Mouse (Mus musculus) midbrain, embryonic 16.5 days (tissue): ENCODE measurements at regions not wholly inside any gene's neighbourhood (a gene's known extent, or its start where the extent isn't known, plus 50 kb on each side); places are given as distances from the start of the nearest gene placed in this dataset.
A peak's percentile ranks its signal among the peaks of the same experiment; 100 is the strongest.

Source experiments
- ATAC-seq: fragments of 200-750 bp; cut with Nextera tagmentation; 2 replicates; pipeline ENCODE4 v1.8.0; 2017; ENCODE audit warnings: moderate TSS enrichment
- H3K27ac ChIP-seq: fragments of 300-500 bp; sonication (generic); 2 replicates; pipeline ENCODE4 v1.5.1; 2014; ENCODE audit warnings: mild to moderate bottlenecking, low read length, mixed read lengths
- H3K27me3 ChIP-seq: fragments of 300-500 bp; sonication (generic); 2 replicates; pipeline ENCODE4 v1.6.1; 2014; ENCODE audit warnings: low read depth, low read length, mixed read lengths; ENCODE audit not compliant: control insufficient read depth, insufficient read depth
- H3K36me3 ChIP-seq: fragments of 300-500 bp; sonication (generic); 2 replicates; pipeline ENCODE4 v1.6.1; 2014; ENCODE audit warnings: mild to moderate bottlenecking, low read length, moderate library complexity, mixed read lengths; ENCODE audit not compliant: control insufficient read depth, insufficient read depth
- H3K4me1 ChIP-seq: fragments of 300-500 bp; sonication (generic); 2 replicates; pipeline ENCODE4 v1.6.1; 2014; ENCODE audit warnings: mild to moderate bottlenecking, low read length, mixed read lengths; ENCODE audit not compliant: control insufficient read depth, insufficient read depth
- H3K4me2 ChIP-seq: fragments of 300-500 bp; sonication (generic); 2 replicates; pipeline ENCODE4 v1.6.1; 2014; ENCODE audit warnings: mild to moderate bottlenecking, low read length, mixed read lengths
- H3K4me3 ChIP-seq: fragments of 300-500 bp; sonication (generic); 2 replicates; pipeline ENCODE4 v1.5.1; 2014; ENCODE audit warnings: low read depth, mild to moderate bottlenecking, low read length, moderate library complexity, mixed read lengths
- H3K9ac ChIP-seq: fragments of 300-500 bp; sonication (generic); 2 replicates; pipeline ENCODE4 v1.6.1; 2014; ENCODE audit warnings: low read depth, low read length, mixed read lengths
- H3K9me3 ChIP-seq: fragments of 300-500 bp; sonication (generic); replicated peaks from 2 replicates; pipeline ENCODE4 v1.6.1; 2014; ENCODE audit warnings: mild to moderate bottlenecking, low read length, mixed read lengths; ENCODE audit not compliant: control insufficient read depth, poor library complexity, severe bottlenecking
- WGBS: fragments of 180-500 bp; shearing (Covaris S2); extraction: QIAGEN DNeasy Blood & Tissue Kit; methylation state at CpG from one replicate; pipeline ENCODE4 v1.1.7; 2014; 5-methylcytosine and 5-hydroxymethylcytosine counted together

DNA sequence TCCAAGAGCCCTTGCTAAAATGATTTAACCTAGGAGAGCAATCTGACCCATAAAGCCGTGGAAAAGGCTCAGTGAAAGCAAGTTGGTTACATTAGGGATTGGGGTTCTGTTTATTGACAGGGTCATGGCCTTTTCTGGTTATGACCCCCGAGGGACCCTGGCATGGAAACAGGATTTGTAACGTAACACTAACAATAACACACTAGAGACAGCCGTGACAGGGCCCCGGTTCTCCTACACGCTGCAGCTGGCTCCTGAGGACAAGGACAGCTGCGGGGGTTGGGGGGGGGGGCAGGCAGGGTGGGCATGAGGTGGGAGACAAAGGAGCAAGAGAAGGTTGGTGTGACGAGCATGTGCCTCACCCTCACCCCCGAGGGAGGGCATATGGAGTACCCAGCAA, 300.4 kb downstream of the Ets1 start:
- H3K9ac ChIP-seq = no peak overlapping the region
- WGBS = 75% methylated on average over 8 of the region's 9 CpGs
- H3K4me3 ChIP-seq = no peak overlapping the region
- no peak overlapping the region for H3K4me2 ChIP-seq
- no peak overlapping the region for H3K27ac ChIP-seq
- H3K27me3 ChIP-seq = no peaks in the 10 kb centered on the region; the same call in 1 of the 2 replicates
- no peaks in the 10 kb centered on the region for H3K9me3 ChIP-seq
- H3K36me3 ChIP-seq = no peaks in the 10 kb centered on the region
- ATAC-seq = no peak
- H3K4me1 ChIP-seq = peaks cover 4% of the 10 kb centered on the region; the same call in 1 of the 2 replicates

DNA sequence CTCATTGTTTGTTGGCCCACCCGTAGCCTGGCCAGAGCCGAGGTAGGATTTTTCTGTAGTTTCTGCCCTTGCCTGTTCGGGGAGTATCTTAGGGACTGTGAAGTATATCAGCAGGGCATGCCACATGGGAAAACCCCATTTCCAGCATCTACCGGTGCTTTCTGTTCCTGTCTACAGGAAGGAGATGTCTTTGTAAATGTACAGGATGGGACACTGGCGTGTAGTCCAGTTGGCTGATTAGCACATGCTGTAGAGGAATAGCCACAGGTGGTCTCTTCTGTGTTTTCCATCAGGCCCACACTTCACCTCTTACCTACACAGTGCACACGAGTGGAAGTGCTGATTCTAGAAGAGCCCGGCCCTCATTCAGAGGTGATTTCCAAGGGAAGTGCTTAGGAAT, 301.4 kb downstream of the Ets1 start:
- Histone ChIP-seq H3K4me3 (no peak overlapping the region), H3K4me2 (no peak overlapping the region), H3K27ac (no peak overlapping the region), H3K4me1 (peaks cover 5% of the 10 kb centered on the region; the same call in 1 of the 2 replicates), H3K9me3 (no peaks in the 10 kb centered on the region), H3K36me3 (no peaks in the 10 kb centered on the region), H3K27me3 (no peaks in the 10 kb centered on the region; the same call in 1 of the 2 replicates), H3K9ac (no peak overlapping the region)
- 88% methylated on average over 7 of the region's 7 CpGs for WGBS
- ATAC-seq = no peak

DNA sequence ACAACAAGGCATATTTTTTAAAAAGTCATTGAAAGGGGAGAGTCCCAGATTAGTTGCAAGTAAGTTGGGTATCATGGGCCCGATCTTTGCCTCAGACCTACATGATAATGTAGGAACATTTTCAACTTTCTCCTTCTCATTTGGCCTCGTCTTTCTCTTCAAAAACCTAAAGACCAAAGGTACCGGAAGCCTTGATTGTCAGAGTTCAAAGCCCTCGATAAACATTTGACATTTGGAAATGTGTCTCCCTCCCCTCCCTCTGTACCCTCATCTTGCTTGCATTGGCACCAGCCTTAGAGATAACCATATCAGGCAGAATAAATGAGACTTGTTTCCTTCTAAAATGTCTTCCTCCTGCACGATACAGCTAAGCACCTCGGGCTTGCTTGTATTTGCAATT, 302.8 kb downstream of the Ets1 start:
- Histone ChIP-seq H3K9me3 (no peaks in the 10 kb centered on the region), H3K4me3 (no peak overlapping the region), H3K27ac (no peak overlapping the region), H3K36me3 (no peaks in the 10 kb centered on the region), H3K4me2 (no peak overlapping the region), H3K27me3 (no peaks in the 10 kb centered on the region; the same call in 1 of the 2 replicates), H3K9ac (no peak overlapping the region), H3K4me1 (peaks cover 5% of the 10 kb centered on the region; the same call in 1 of the 2 replicates)
- ATAC-seq = no peak
- 93% methylated on average over 6 of the region's 6 CpGs for WGBS

DNA sequence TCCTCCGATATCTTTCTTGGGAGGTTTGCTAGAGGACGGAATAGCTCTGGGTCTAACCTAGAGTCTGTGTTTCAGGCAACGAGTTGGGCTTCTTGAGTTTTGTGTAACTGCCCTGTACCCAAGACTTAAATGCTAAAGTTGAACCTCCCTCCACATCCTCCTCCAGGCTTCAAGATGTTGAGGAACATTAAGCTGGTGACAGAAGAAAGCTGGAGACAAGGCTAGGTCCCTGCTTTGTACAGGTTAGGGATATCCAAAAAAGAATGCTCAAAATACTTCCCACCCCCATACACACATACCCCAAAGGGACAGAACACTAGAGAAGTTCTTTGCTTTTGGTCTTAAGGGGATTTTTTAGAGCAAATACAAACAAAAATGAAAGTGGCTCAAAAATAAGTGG, 303.6 kb downstream of the Ets1 start:
- Histone ChIP-seq H3K27ac (no peak overlapping the region), H3K9ac (no peak overlapping the region), H3K4me2 (no peak overlapping the region), H3K4me3 (no peak overlapping the region), H3K4me1 (peaks cover 5% of the 10 kb centered on the region; the same call in 1 of the 2 replicates), H3K36me3 (no peaks in the 10 kb centered on the region), H3K27me3 (no peaks in the 10 kb centered on the region; the same call in 1 of the 2 replicates), H3K9me3 (no peaks in the 10 kb centered on the region)
- WGBS = 96% methylated on average over 3 of the region's 3 CpGs
- ATAC-seq = no peak

DNA sequence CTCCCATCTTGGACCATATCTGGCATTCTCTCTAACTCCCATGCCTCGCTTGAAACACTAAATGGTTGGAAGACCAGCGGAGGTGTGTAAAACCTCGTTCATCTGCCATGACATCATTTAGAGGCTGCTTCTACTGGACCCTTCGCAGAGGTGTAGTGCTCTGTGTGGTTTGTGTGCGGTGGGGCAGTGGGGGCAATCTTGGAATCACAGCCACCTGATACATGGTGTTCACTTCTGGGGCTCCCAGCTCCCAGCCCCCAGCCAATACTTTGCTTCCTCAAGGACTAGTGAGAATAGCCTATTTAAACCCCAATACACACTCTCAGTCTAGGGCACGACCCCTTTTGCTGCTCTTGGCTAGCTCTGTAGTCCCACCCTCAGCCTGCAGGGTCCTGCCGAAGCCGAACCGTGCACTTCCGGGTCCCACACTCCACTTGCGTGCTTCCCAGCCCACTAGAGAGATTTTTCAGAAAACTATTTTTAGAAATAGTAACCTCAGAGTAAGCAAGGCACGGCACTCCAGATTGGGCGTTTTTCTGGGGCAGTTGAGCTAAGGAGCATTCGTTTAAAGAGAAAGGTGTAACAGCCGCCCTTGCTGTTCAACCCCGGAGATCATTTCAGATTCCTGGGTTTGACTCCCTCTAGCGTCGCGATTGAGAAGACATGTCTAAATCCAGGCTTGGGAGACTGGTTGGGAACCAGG, 304.2 kb downstream of the Ets1 start:
- peak overlapping the region; percentile 53 for H3K4me3 ChIP-seq
- H3K36me3 ChIP-seq = no peaks in the 10 kb centered on the region
- peak overlapping the region; percentile 47; the same call in 1 of the 2 replicates for H3K27ac ChIP-seq
- H3K9ac ChIP-seq = peak overlapping the region; percentile 69
- no peaks in the 10 kb centered on the region; the same call in 1 of the 2 replicates for H3K27me3 ChIP-seq
- ATAC-seq = peak; percentile 87
- 23% methylated on average over 19 of the region's 19 CpGs for WGBS
- H3K9me3 ChIP-seq = no peaks in the 10 kb centered on the region
- peak overlapping the region; percentile 86 for H3K4me2 ChIP-seq
- H3K4me1 ChIP-seq = peaks cover 5% of the 10 kb centered on the region; the same call in 1 of the 2 replicates

DNA sequence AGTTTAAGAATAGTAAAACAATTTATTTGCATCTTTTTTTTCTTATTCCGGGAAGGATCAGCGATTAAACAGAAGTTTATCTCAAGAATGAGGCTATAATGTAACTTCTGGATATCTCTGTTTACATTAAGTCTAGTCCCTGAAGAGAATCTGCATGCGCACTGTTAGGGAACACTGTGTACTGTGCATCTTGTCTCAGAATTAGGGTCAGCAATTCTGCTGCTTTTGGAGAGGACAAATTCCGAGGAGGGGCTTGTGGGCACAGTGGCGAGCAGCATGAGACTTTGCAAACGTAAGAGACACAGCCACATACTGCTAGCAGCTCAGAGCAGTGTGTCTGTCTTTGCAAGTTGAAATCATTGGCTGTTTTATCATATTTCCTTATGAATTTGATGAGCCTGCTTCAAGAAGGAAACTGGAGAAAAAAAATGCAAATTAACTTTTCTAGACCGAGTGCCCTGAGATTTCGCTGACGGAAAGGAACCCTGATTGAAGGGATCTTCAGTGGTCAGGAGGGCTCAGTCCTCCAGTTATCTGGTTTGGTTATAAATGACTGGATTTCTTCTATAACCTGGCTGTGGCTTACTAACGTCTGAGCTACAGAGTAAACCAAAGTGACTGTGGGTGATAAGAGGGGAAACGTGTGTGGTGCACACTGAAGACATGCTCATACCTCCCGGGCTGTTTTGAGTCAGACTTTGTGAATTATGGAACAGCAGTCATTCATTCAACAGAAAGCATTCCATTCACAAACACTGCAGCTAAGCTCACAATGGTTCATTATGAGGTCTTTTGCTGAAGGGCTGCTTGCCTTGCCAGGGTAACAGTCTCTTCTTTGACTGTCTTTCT, 305.1 kb downstream of the Ets1 start:
- no peak overlapping the region for H3K4me3 ChIP-seq
- H3K4me1 ChIP-seq = peaks cover 5% of the 10 kb centered on the region; the same call in 1 of the 2 replicates
- peak; percentile 59 for ATAC-seq
- 31% methylated on average over 12 of the region's 12 CpGs for WGBS
- peak overlapping the region; percentile 5; the same call in 1 of the 2 replicates for H3K27ac ChIP-seq
- no peaks in the 10 kb centered on the region; the same call in 1 of the 2 replicates for H3K27me3 ChIP-seq
- no peak overlapping the region for H3K9ac ChIP-seq
- H3K36me3 ChIP-seq = no peaks in the 10 kb centered on the region
- no peaks in the 10 kb centered on the region for H3K9me3 ChIP-seq
- peak overlapping the region; percentile 86 for H3K4me2 ChIP-seq

DNA sequence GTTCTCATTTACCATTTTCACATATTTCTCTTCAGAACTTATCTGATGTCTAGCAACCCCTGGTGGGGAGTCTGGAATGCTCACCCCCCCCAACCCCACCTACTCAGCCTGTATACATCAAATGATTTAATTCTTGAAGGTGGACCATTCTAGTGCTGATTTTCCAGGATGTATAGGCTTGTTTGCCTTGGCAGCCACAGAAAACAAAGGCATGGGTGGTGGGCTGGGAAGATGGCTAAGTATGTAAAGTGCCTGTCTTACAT, 305.7 kb downstream of the Ets1 start:
- no peak overlapping the region for H3K27ac ChIP-seq
- no peak overlapping the region for H3K4me2 ChIP-seq
- peaks cover 5% of the 10 kb centered on the region; the same call in 1 of the 2 replicates for H3K4me1 ChIP-seq
- H3K4me3 ChIP-seq = no peak overlapping the region
- H3K36me3 ChIP-seq = no peaks in the 10 kb centered on the region
- no peaks in the 10 kb centered on the region; the same call in 1 of the 2 replicates for H3K27me3 ChIP-seq
- no peak overlapping the region for H3K9ac ChIP-seq
- ATAC-seq = no peak
- H3K9me3 ChIP-seq = no peaks in the 10 kb centered on the region

DNA sequence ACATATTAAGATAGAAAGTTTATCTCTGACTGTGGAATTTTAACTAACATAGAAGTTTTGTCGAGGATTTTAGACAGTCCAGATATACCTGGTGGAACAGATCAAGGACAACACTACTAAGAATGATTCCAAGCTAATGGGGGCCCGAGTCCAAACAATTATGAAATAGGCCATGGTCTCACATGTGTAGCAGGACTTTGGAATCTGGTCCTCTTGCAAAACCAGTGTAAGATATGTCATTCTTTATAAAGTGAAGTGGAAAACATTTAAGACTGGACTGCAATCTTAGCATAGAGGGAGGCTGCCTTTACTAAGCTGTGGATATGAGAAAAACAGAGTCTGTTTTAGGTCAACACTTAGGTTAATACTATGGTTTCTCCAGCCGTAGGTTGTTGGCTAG, 311.2 kb downstream of the Ets1 start:
- WGBS = 91% methylated on average over 3 of the region's 3 CpGs
- Histone ChIP-seq H3K9ac (no peak overlapping the region), H3K9me3 (no peaks in the 10 kb centered on the region), H3K4me2 (no peak overlapping the region), H3K27ac (no peak overlapping the region), H3K36me3 (no peaks in the 10 kb centered on the region), H3K4me3 (no peak overlapping the region), H3K4me1 (no peaks in the 10 kb centered on the region), H3K27me3 (no peaks in the 10 kb centered on the region)
- ATAC-seq = no peak

DNA sequence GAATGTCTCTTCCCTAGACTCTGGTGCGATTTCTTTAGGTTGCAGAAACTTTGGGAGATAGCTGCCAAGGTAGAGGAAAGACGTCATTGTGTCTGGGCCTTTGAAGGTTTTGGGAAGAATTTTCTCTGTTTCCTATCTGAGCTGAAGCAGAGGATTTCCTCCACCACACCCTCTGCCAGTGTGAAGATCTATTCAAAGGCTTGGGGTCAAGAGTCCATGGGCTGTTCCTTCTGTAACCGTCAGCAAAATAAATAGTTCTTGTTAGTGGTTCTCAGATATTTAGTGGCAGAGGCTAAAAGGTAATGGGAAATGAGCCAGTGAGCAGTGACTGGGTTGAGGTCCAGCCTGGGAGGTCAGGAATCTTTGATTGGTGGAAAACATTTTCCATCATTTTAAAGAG, 313.0 kb downstream of the Ets1 start:
- no peaks in the 10 kb centered on the region for H3K27me3 ChIP-seq
- no peak overlapping the region for H3K4me2 ChIP-seq
- no peak overlapping the region for H3K27ac ChIP-seq
- H3K9me3 ChIP-seq = no peaks in the 10 kb centered on the region
- WGBS = 81% methylated on average over 3 of the region's 3 CpGs
- no peaks in the 10 kb centered on the region for H3K4me1 ChIP-seq
- H3K9ac ChIP-seq = no peak overlapping the region
- ATAC-seq = no peak
- H3K36me3 ChIP-seq = no peaks in the 10 kb centered on the region
- no peak overlapping the region for H3K4me3 ChIP-seq
